Mouse (Mus musculus) midbrain, embryonic 10.5 days (tissue): ENCODE data around the gene March8. TPM values are rescaled to one million over a fixed set of nuclear protein-coding genes. Genes with fewer than 3 reads are reported as not detected.

Experiments used
- DNase-seq: peaks from one replicate; pipeline ENCODE4 v3.0.0-alpha.2; 2017; ENCODE audit warnings: low spot score
- H3K27ac ChIP-seq: fragments of 300-500 bp; sonication (generic); replicated peaks from 2 replicates; pipeline ENCODE4 v1.5.1; 2016; ENCODE audit warnings: mild to moderate bottlenecking
- H3K27me3 ChIP-seq: fragments of 300-500 bp; sonication (generic); 2 replicates; pipeline ENCODE4 v1.6.1; 2016; ENCODE audit warnings: low read depth, mild to moderate bottlenecking; ENCODE audit not compliant: poor library complexity, severe bottlenecking
- H3K36me3 ChIP-seq: fragments of 300-500 bp; sonication (generic); 2 replicates; pipeline ENCODE4 v1.6.1; 2016; ENCODE audit warnings: mild to moderate bottlenecking, moderate library complexity
- H3K4me1 ChIP-seq: fragments of 300-500 bp; sonication (generic); 2 replicates; pipeline ENCODE4 v1.6.1; 2016
- H3K4me3 ChIP-seq: fragments of 300-500 bp; sonication (generic); 2 replicates; pipeline ENCODE4 v1.5.1; 2016; ENCODE audit warnings: mild to moderate bottlenecking, moderate library complexity
- H3K9me3 ChIP-seq: fragments of 300-500 bp; sonication (generic); replicated peaks from 2 replicates; pipeline ENCODE4 v1.6.1; 2016; ENCODE audit warnings: mild to moderate bottlenecking
- WGBS: fragments of 180-500 bp; shearing (Covaris S2); methylation state at CpG from one replicate; pipeline ENCODE4 v1.1.7; 2016; 5-methylcytosine and 5-hydroxymethylcytosine counted together
- polyA plus RNA-seq: library from polyadenylated mRNA; unstranded; fragments of >200 nt; fragmentation: Nextera tagmentation; extraction: Ambion mirVana; gene quantifications from 2 replicates; pipeline ENCODE4 v1.2.1, GENCODE M21; 2016

Gene March8
- polyA plus RNA-seq, 1 experiment from 2014 or later = 27.7 TPM

DNA sequence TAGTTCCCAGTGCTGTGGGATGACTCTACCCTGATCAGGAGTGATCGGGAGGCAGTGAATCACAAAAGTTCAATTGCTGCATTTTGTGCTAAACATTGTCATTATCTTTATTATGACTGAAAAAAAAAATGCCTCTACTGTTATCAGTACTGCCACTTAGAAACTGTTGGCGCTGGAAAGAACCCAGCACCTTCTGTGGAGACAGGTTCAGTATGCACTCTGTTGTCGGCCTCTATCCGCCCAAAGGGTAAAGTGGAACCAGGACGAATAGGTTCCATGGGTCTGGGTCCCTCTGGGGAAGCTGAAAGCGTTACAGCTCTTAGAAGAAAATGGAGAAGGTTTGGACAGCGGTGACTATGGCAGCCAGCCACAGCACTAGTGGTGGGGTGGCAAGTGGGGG, 41.1 kb downstream of the March8 start:
- no peak overlapping the region for H3K4me3 ChIP-seq
- no peaks in the 10 kb centered on the region for H3K4me1 ChIP-seq
- no peak overlapping the region for H3K27ac ChIP-seq
- WGBS = 90% methylated on average over 7 of the region's 7 CpGs
- H3K27me3 ChIP-seq = no peaks in the 10 kb centered on the region
- no peak for DNase-seq
- no peaks in the 10 kb centered on the region for H3K9me3 ChIP-seq
- peaks cover 7% of the 10 kb centered on the region; the same call in 1 of the 2 replicates for H3K36me3 ChIP-seq

DNA sequence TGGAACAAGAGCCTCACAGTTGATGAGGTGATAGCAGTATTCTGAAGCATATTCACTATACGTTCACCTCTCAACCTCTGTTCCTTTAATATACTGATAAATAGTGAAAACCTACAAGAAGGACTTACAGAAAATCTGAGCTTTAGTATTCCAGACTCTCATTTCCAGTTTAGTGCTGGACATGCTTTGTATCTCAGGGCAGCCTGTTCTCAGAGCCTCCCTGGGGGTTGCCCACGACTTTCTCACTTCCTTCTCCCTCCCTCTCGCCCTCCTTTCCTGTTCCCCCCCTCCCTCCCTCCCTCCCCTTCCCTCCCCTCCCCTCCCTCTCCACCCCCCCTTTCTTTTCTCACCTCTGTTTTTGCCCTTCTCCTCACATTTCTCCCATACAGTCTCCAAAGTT, 42.3 kb downstream of the March8 start:
- Histone ChIP-seq H3K9me3 (no peaks in the 10 kb centered on the region), H3K4me3 (no peak overlapping the region), H3K27me3 (no peaks in the 10 kb centered on the region), H3K4me1 (peaks cover 3% of the 10 kb centered on the region), H3K36me3 (peaks cover 7% of the 10 kb centered on the region; the same call in 1 of the 2 replicates), H3K27ac (no peak overlapping the region)
- 59% methylated on average over 3 of the region's 3 CpGs for WGBS
- no peak for DNase-seq

DNA sequence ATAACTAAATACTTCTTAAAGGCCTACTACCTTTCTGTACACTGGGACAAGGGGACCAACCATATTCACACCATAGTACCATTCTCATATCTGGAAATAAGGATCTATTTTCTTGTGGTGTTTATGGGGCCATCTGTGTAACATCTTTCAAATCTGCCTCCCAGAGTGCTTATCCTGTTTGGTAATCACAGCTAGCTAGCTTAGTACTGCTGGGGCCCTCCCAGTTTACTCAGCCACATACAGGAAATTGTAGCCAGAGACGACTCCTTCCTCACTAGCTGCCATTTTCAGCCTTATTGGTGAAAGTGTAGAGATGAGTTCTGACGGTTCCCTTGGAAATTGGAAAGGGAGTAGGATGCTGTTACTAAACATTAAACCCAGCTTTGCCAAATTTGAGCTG, 43.8 kb downstream of the March8 start:
- Histone ChIP-seq H3K9me3 (no peaks in the 10 kb centered on the region), H3K27me3 (no peaks in the 10 kb centered on the region), H3K36me3 (peaks cover 7% of the 10 kb centered on the region; the same call in 1 of the 2 replicates), H3K4me1 (peaks cover 17% of the 10 kb centered on the region), H3K4me3 (no peak overlapping the region), H3K27ac (no peak overlapping the region)
- no peak for DNase-seq
- 76% methylated on average over 2 of the region's 2 CpGs for WGBS

DNA sequence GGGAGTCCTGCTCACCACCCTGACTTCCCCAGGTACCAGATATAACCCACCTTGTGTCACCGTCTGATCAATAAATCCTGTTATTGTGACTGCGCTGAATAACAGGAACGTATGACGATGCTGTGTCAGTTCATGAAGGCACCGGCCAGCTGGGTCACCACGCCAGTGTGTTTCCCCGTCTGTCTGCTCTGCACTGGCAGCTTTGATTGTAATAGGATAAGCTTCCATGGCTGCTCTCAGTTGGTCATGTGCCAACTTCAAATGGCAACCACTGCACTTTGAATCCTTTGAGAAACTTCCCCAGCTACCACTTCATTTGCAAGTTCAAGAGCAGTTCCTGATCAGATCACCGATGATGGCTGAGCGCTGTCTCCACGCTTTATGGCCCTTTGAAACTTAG, 45.8 kb downstream of the March8 start:
- H3K4me1 ChIP-seq = peaks cover 19% of the 10 kb centered on the region
- H3K9me3 ChIP-seq = no peaks in the 10 kb centered on the region
- no peaks in the 10 kb centered on the region for H3K27me3 ChIP-seq
- whole genome bisulfite sequencing = 95% methylated on average over 10 of the region's 10 CpGs
- H3K36me3 ChIP-seq = no peaks in the 10 kb centered on the region
- H3K27ac ChIP-seq = no peak overlapping the region
- DNase-seq = no peak
- no peak overlapping the region for H3K4me3 ChIP-seq

DNA sequence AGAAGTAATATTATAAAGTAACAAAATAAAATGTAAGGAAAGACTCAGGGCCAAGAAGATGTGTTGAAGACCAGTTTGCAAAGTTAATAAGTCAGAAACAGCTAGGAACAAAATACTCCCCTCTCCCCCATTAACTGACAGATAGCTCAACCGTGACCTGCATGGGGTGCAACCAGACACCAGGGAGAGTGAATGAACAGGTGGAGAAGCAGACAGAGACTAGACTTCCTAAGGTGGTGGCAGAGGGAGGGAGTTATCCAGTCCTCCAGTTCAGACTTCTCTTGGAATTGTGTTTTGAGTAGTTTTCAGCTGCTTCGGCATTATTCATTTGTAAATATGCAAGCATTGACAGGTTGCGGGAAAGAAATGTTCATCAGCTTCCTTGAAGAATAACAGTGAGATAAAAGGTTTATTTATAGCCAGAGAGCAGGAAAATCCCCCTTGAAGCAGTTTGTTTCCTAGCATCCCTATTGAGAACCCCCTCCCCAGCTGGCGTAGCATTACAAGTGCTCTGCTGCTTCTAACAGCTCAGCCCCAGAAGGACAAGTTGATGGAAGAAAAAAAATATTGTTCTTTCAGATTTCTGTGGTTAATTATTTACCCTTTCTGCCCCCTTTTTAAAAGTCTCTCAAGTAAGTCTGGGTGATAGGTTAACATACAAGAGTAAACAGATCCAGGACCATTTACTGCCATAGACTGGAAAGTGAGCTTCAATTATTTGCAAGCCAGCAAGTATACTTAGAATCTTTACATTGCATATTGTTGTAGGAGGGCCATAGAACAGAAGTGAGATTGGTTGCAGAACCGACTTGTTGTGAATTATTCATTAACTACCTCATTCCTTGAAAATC, 47.6 kb downstream of the March8 start:
- peak overlapping the region; percentile 68 for H3K27ac ChIP-seq
- no peak for DNase-seq
- peaks cover 19% of the 10 kb centered on the region for H3K4me1 ChIP-seq
- no peaks in the 10 kb centered on the region for H3K9me3 ChIP-seq
- H3K36me3 ChIP-seq = no peaks in the 10 kb centered on the region
- no peak overlapping the region for H3K4me3 ChIP-seq
- no peaks in the 10 kb centered on the region for H3K27me3 ChIP-seq
- WGBS = 45% methylated on average over 5 of the region's 5 CpGs

DNA sequence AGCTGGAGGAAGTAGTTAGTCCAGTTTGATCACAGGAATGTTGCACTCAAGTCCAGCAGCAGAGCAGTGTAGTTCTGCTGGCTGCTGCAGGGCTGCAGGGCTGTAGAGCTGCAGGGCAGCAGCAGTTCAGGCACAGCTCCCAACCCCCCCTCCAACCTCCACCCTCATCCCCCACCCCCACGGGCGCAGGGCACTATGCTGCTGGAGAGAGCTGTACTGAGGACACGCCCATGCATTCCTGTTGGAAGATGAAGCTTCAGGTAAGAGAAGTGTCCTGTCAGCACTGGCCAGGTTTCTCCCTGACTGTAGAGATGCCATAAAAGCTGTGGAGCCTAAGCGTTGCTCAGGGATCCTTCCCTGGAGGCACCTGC, 48.2 kb downstream of the March8 start:
- Histone ChIP-seq H3K27ac (peak overlapping the region; percentile 68), H3K4me3 (no peak overlapping the region), H3K36me3 (no peaks in the 10 kb centered on the region), H3K4me1 (peaks cover 19% of the 10 kb centered on the region), H3K27me3 (no peaks in the 10 kb centered on the region), H3K9me3 (no peaks in the 10 kb centered on the region)
- 39% methylated on average over 4 of the region's 4 CpGs for WGBS
- DNase-seq = no peak

DNA sequence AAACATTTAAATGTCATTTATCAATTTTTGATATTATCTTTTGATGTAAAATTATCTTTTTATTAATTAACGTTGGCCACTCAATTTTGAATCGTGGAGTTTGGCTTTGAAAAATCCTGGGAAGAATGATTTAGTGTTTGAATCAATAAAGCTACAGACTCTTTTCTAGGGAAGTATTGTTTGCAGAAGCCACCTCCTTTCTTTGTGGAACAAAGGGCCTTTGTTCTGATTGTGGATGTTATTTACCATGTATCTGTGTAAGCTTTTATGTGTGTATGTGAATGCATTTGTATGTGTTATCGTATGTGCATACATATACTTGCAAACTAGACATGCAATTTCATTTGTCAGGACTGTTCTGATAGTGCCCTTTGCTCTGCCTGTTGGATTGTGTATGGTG, 48.7 kb downstream of the March8 start:
- H3K4me1 ChIP-seq = peaks cover 19% of the 10 kb centered on the region
- H3K4me3 ChIP-seq = no peak overlapping the region
- 71% methylated on average over 3 of the region's 3 CpGs for WGBS
- no peaks in the 10 kb centered on the region for H3K9me3 ChIP-seq
- peak overlapping the region; percentile 68; the same call in 1 of the 2 replicates for H3K27ac ChIP-seq
- H3K27me3 ChIP-seq = no peaks in the 10 kb centered on the region
- no peaks in the 10 kb centered on the region for H3K36me3 ChIP-seq
- no peak for DNase-seq

DNA sequence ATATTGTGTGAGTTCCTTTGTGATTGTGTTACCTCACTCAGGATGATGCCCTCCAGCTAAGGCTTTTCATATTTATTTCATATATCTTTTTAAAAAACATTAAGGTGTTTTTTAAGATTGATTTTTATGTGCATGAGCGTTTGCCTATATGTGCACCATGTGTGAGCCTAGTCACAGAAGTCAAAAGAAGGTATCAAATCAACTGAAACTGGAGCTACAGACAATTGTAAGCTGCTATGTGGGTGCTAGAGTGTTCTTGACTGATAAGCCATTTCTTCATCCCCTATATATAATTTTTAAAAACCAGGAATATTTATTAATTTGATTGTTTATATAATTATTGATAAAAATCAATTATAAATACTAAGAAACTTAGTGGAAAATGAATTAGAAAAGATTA, 50.2 kb downstream of the March8 start:
- Histone ChIP-seq H3K36me3 (no peaks in the 10 kb centered on the region), H3K9me3 (no peaks in the 10 kb centered on the region), H3K4me3 (no peak overlapping the region), H3K27ac (no peak overlapping the region), H3K27me3 (no peaks in the 10 kb centered on the region), H3K4me1 (peaks cover 19% of the 10 kb centered on the region)
- 94% methylated on average over 1 of the region's 1 CpGs for WGBS
- no peak for DNase-seq

DNA sequence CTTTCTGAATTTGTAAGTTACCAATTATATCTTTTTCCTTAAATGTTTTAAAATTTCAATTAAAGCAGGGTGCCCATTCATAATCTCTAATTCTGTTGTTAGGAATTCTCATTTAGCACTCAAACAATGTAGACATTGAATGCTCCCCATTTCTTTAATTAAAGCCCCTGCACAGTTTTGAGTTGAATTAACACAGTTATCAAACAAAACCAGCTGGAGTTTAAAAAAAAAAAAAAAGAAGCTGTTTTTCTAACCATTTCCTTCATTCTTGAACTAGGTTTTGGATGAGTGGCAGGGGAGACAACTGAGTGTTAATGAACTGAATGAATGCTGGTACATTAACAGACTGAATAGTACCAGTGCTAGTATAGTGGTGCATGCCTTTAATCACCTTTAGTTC, 51.7 kb downstream of the March8 start:
- no peak for DNase-seq

DNA sequence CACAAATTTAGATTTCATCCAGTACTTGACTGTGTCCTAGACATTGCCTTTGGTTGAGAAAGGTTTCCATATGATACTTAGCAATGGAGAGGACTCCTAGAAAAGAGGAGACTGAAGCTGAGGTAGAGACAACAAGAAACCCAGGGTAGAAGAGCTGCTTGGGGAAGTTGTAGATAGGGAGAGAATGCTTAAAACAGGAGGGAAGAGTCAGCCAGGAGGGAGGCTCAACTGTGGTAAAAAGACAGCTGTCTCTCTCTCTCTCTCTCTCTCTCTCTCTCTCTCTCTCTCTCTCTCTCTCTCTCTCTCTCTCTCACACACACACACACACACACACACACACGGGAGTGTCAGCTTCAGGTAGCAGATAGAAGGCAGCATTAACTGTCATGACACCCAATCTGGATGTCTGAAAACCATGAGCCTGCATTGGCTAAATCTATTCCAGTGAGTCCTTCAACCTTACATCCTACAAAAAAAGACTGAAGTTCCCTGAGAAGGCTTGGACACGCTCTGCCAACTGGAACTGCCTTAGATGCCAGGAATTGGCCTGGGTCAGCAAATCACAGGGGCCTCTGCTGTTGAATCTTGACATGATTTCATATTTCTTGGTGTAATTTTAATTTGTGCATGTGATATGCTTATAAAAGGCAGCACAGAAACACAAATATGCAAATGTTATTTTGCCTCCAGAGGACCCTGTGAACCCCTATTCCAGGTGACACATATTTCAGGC, 57.3 kb downstream of the March8 start:
- no peaks in the 10 kb centered on the region for H3K27me3 ChIP-seq
- no peak overlapping the region for H3K27ac ChIP-seq
- WGBS = 79% methylated on average over 2 of the region's 2 CpGs
- DNase-seq = no peak
- no peaks in the 10 kb centered on the region for H3K36me3 ChIP-seq
- peaks cover 24% of the 10 kb centered on the region for H3K4me1 ChIP-seq
- no peaks in the 10 kb centered on the region for H3K9me3 ChIP-seq
- no peak overlapping the region for H3K4me3 ChIP-seq

More for the DNA sequence above, 51.7 kb downstream of the March8 start:
- no peaks in the 10 kb centered on the region for H3K9me3 ChIP-seq
- no peak overlapping the region for H3K27ac ChIP-seq
- no peaks in the 10 kb centered on the region for H3K27me3 ChIP-seq
- H3K36me3 ChIP-seq = no peaks in the 10 kb centered on the region
- no peak overlapping the region for H3K4me3 ChIP-seq
- peaks cover 19% of the 10 kb centered on the region for H3K4me1 ChIP-seq

DNA sequence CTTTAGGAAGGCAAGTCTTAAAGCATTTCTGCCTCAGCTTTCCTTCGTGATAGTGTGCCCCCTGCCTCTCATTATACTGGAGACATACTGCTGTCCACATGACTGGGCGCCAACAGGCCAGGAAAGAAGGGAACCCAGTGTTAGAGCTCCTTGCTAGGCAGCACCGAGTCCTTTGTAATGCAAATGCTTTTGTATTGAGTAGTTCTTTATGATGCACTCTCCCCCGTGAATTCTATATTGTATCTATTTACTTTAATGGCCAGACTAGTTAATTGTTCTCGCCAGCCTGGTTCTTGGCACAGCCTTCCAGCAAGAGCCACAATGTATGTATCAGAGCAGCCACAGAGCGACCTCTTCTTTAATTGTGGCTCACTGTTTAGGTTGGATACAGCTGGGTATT, 59.8 kb downstream of the March8 start:
- Histone ChIP-seq H3K4me1 (peaks cover 24% of the 10 kb centered on the region), H3K36me3 (peaks cover 5% of the 10 kb centered on the region), H3K9me3 (no peaks in the 10 kb centered on the region), H3K4me3 (no peak overlapping the region), H3K27me3 (no peaks in the 10 kb centered on the region), H3K27ac (peak overlapping the region; percentile 81)
- 30% methylated on average over 6 of the region's 6 CpGs for WGBS
- DNase-seq = peak; percentile 43

DNA sequence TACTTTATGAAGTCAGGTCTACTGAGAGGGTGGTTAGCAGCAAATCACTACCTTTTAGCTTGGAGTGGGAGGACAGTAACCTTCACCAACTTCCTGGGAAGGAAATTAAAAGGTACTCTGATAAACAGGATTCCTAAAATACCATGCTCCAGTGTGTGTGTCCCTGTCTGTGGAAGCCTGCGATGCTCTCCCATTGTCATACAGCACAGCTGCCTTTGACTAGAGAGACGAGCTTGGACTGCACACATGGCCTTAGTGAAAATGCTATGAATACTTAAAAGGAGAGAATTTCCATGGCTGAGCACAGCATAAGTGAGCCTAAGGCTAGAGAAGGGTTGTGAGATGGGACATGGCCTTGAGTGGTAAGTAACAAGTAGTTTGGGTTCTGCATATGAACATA, 60.3 kb downstream of the March8 start:
- no peak for DNase-seq
- H3K4me3 ChIP-seq = no peak overlapping the region
- peaks cover 24% of the 10 kb centered on the region for H3K4me1 ChIP-seq
- H3K27ac ChIP-seq = peak overlapping the region; percentile 81
- H3K27me3 ChIP-seq = no peaks in the 10 kb centered on the region
- WGBS = 59% methylated on average over 2 of the region's 2 CpGs
- H3K9me3 ChIP-seq = no peaks in the 10 kb centered on the region
- H3K36me3 ChIP-seq = peaks cover 5% of the 10 kb centered on the region

DNA sequence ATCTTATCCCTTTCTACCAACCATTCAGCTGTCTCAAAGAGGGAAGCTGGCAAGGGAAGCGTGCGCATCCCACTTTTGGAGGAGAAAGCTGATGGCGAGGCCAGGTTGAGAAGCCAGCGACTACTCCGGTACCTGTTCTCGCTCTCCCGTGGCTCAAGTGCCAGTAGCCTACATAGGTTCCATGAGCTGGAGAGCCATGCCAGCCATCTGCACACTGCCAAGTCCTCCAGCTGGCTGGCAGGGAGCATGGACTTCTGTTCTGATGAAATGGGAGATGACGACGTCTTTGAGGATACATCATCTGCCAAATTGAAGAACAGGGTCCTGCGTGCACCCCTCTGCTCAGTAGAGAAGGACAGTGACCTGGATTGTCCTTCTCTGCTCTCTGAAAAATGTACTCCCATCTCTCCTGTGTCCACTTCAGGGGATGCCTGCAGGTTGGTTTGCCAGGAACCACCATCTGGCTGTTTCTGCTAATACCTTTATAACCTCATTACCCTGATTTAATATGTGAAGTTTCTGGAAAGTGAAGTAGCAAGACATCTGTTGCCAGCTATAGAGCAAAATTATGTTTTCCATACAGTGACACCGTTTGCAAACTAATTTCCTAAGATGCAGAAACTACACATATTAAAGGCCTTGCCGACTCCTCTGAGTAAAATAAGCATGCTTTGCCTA, 64.1 kb downstream of the March8 start:
- no peaks in the 10 kb centered on the region for H3K27me3 ChIP-seq
- H3K9me3 ChIP-seq = no peaks in the 10 kb centered on the region
- DNase-seq = no peak
- no peak overlapping the region for H3K27ac ChIP-seq
- peaks cover 51% of the 10 kb centered on the region for H3K4me1 ChIP-seq
- WGBS = 97% methylated on average over 12 of the region's 12 CpGs
- no peak overlapping the region for H3K4me3 ChIP-seq
- peaks cover 5% of the 10 kb centered on the region for H3K36me3 ChIP-seq
